Mouse (Mus musculus) erythroblast, adult 5-6 weeks (primary cell): Measurements from ENCODE around the gene Taf11. TPM values are rescaled to one million over a fixed set of nuclear protein-coding genes. Genes with fewer than 3 reads are reported as not detected.

Experiments used
- ATAC-seq: replicated peaks from 2 replicates; pipeline ENCODE4 v1.8.0; 2016; ENCODE audit warnings: moderate number of reproducible peaks, mild to moderate bottlenecking, moderate TSS enrichment, inconsistent platforms; ENCODE audit not compliant: poor library complexity, low FRiP score, severe bottlenecking
- total RNA-seq, 2 experiments: library from RNA; stranded (forward) in 1 of 2; stranded (reverse) in 1 of 2; fragments of 150-400 nt in 1 of 2; fragments of 200-764, 138-1000 nt in 1 of 2; gene quantifications; 2 replicates each; pipeline versions ENCODE4 v1.2.3 to v1.2.4; 2015 to 2017; ENCODE audit warnings: low replicate concordance in 2 of 2

Taf11 gene
- total RNA-seq, 2 experiments from 2014 or later: 5.2 to 5.4 TPM

GRCm38 (mm10) chr17:27925054-27925453 is 15.4 kb upstream of the Taf11 start:
- no peak for ATAC-seq

- ATAC-seq: no peak
These were observed 12.6 kb upstream of the Taf11 start for GRCm38 (mm10) chr17:27922174-27922712.

GRCm38 (mm10) chr17:27920676-27921075 is 11.0 kb upstream of the Taf11 start:
- no peak for ATAC-seq

- no peak for ATAC-seq
These were observed 6.7 kb upstream of the Taf11 start for GRCm38 (mm10) chr17:27916366-27916765.

GRCm38 (mm10) chr17:27914742-27915141 is 5.1 kb upstream of the Taf11 start:
- no peak for ATAC-seq

- ATAC-seq: no peak
These were observed 1.7 kb upstream of the Taf11 start for GRCm38 (mm10) chr17:27911371-27911770.

- peak; percentile 66 for ATAC-seq
These were observed 589 bp downstream of the Taf11 start, which contains the start of gene Anks1 for GRCm38 (mm10) chr17:27908888-27909621. TSS of gene Anks1 (plus strand) at chr17:27909306.

GRCm38 (mm10) chr17:27908206-27908887 is 1.3 kb downstream of the Taf11 start:
- ATAC-seq: 0 out of 2 replicates have a peak, but pooled peaks have one; percentile 38

- peak; percentile 88 for ATAC-seq
These were observed 2.0 kb downstream of the Taf11 start for GRCm38 (mm10) chr17:27907512-27908205.

GRCm38 (mm10) chr17:27886499-27887210 is 23.0 kb downstream of the Taf11 start:
- no peak for ATAC-seq

- ATAC-seq: no peak
These were observed 25.6 kb downstream of the Taf11 start for GRCm38 (mm10) chr17:27883994-27884393.

- no peak for ATAC-seq
These were observed 26.5 kb downstream of the Taf11 start for GRCm38 (mm10) chr17:27883129-27883528.

GRCm38 (mm10) chr17:27881518-27881917 is 28.1 kb downstream of the Taf11 start:
- peak; percentile 51 for ATAC-seq

GRCm38 (mm10) chr17:27874510-27874909 is 35.1 kb downstream of the Taf11 start:
- peak; percentile 61; the same call in 1 of the 2 replicates for ATAC-seq

- ATAC-seq: no peak
These were observed 36.1 kb downstream of the Taf11 start for GRCm38 (mm10) chr17:27873583-27873982.

GRCm38 (mm10) chr17:27871851-27872250 is 37.8 kb downstream of the Taf11 start:
- no peak for ATAC-seq

GRCm38 (mm10) chr17:27866737-27867136 is 42.9 kb downstream of the Taf11 start:
- ATAC-seq: no peak

GRCm38 (mm10) chr17:27865461-27865860 is 44.2 kb downstream of the Taf11 start:
- ATAC-seq: no peak

- ATAC-seq: no peak
These were observed 50.5 kb downstream of the Taf11 start for GRCm38 (mm10) chr17:27859131-27859530.
